Mouse (Mus musculus): ENCODE measurements at regions not wholly inside any gene's neighbourhood (a gene's known extent, or its start where the extent isn't known, plus 50 kb on each side); places are given as distances from the start of the nearest gene placed in this dataset.

DNA sequence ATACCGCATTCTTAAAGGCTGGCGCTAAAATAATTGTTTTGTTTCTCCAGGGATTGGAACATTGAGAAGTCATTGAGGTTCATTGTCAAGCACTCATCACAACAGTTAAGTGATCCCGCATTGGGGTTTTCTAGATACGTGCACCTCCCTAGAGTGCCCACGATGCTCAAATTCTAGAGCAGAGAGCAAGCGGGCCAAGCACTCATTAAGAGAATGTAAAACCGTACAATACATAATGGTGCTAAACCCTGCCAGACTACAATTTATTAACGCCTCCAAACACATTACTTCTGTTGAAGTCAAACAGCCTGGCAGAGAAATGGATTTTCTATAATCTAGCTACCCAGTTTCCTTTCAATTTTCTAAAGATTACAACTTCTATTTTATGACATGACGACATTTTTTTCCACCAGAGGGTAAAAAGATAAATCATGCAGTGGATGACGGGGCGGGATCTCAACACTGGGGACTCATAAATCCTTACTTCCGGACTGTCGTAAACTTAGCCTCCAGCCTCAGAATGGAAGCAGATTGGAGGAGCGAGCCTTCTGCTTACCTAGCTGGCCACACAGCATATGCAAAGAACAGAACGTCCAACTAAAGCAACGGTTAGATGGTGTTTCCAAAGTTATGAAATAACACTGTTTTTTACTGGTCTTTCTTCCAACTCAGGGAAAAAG is 482.8 kb downstream of the Rps29 start:
- Histone ChIP-seq H3K27ac (ENCODE audit: insufficient read depth, low read length) (no peak overlapping the region), H3K4me1 (ENCODE audit: control insufficient read depth, insufficient read depth, low read length) (no peaks in the 10 kb centered on the region), H3K27me3 (ENCODE audit: control insufficient read depth, insufficient read depth, low read length, poor library complexity, severe bottlenecking) (no peaks in the 10 kb centered on the region), H3K9me3 (replicated peaks; ENCODE audit: control insufficient read depth, insufficient read depth, low read length, poor library complexity, severe bottlenecking) (no peaks in the 10 kb centered on the region), H3K4me3 (ENCODE audit: low read depth, low read length) (no peak overlapping the region), H3K36me3 (ENCODE audit: control insufficient read depth, insufficient read depth, low read length, poor library complexity, severe bottlenecking) (no peaks in the 10 kb centered on the region), H3K9ac (ENCODE audit: low read depth, poor library complexity, severe bottlenecking) (no peak overlapping the region)
- TF ChIP-seq EP300 (IDR thresholded peaks at IDR 0.05; ENCODE audit: insufficient read depth, low read depth, low read length) (no peak), CTCF (IDR thresholded peaks at IDR 0.05; ENCODE audit: low read depth, low read length) (no peak), POLR2A (IDR thresholded peaks at IDR 0.05; ENCODE audit: insufficient read depth, low read length) (no peak)

DNA sequence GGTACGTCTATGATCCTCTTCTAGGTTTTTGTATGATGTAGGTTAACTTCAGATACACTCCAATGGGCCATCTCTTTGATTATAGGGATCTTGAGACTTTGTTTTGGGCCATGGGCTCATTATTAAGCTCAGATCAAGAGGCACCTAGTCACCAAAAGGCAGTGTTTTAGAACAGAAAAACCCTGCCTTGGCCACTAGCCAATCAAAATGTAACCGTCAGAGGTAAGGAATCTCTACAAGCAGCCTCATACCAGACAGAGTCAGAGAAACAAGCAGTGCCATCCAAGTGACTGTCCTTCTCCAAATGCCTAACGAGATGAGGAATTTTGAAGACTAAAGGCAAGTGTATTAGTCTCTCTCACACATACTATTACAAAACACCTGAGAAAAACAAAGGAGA is 487.0 kb downstream of the Rps29 start:
- no peak overlapping the region for H3K27ac ChIP-seq (ENCODE audit: insufficient read depth, low read length)
- no peaks in the 10 kb centered on the region for H3K4me1 ChIP-seq (ENCODE audit: control insufficient read depth, insufficient read depth, low read length)
- H3K36me3 ChIP-seq (ENCODE audit: control insufficient read depth, insufficient read depth, low read length, poor library complexity, severe bottlenecking) = no peaks in the 10 kb centered on the region
- H3K9ac ChIP-seq (ENCODE audit: low read depth, poor library complexity, severe bottlenecking) = no peak overlapping the region
- H3K4me3 ChIP-seq (ENCODE audit: low read depth, low read length) = no peak overlapping the region
- no peaks in the 10 kb centered on the region for H3K9me3 ChIP-seq (replicated peaks; ENCODE audit: control insufficient read depth, insufficient read depth, low read length, poor library complexity, severe bottlenecking)
- H3K27me3 ChIP-seq (ENCODE audit: control insufficient read depth, insufficient read depth, low read length, poor library complexity, severe bottlenecking) = no peaks in the 10 kb centered on the region
- TF ChIP-seq POLR2A (IDR thresholded peaks at IDR 0.05; ENCODE audit: insufficient read depth, low read length) (no peak), EP300 (IDR thresholded peaks at IDR 0.05; ENCODE audit: insufficient read depth, low read depth, low read length) (no peak), CTCF (IDR thresholded peaks at IDR 0.05; ENCODE audit: low read depth, low read length) (no peak)

DNA sequence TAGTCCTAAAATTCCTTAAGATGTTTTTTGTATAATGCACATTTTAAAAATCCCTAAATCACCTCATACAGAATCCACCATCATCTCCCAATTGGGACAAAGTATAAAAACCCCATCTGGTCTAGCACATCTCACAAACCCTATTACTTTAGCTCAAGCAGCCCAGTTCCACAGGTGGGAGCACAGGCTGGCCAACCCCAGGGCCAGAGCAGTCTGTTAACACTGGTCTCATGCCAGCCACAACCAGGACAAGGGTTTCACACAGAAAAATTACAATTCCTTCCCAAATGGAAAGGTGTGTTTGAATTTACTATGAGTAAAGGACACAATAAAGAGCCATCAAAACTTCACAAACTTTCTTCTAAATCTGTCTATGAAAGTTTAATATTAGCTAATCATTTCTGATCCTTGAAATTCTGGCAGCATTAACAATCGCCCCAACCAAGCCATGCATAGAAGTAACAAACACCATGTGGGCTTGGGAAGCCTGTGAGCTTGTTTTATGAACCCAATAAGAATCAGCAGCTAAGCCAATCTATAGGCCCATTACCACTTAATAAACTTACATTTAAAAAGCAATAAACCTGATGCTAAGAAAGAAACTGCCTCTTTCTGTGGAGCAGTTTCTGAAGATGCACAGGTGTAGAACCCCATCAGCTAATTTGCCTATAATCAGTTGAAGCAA is 512.9 kb downstream of the Rps29 start:
- H3K9me3 ChIP-seq (replicated peaks; ENCODE audit: control insufficient read depth, insufficient read depth, low read length, poor library complexity, severe bottlenecking) = no peaks in the 10 kb centered on the region
- H3K27ac ChIP-seq (ENCODE audit: insufficient read depth, low read length) = no peak overlapping the region
- no peak for TF ChIP-seq POLR2A (IDR thresholded peaks at IDR 0.05; ENCODE audit: insufficient read depth, low read length)
- H3K9ac ChIP-seq (ENCODE audit: low read depth, poor library complexity, severe bottlenecking) = no peak overlapping the region
- H3K27me3 ChIP-seq (ENCODE audit: control insufficient read depth, insufficient read depth, low read length, poor library complexity, severe bottlenecking) = no peaks in the 10 kb centered on the region
- H3K4me1 ChIP-seq (ENCODE audit: control insufficient read depth, insufficient read depth, low read length) = no peaks in the 10 kb centered on the region
- H3K4me3 ChIP-seq (ENCODE audit: low read depth, low read length) = no peak overlapping the region
- H3K36me3 ChIP-seq (ENCODE audit: control insufficient read depth, insufficient read depth, low read length, poor library complexity, severe bottlenecking) = no peaks in the 10 kb centered on the region

- Histone ChIP-seq H3K9me3 (replicated peaks; ENCODE audit: control insufficient read depth, insufficient read depth, low read length, poor library complexity, severe bottlenecking) (no peaks in the 10 kb centered on the region), H3K27ac (ENCODE audit: insufficient read depth, low read length) (no peak overlapping the region), H3K27me3 (ENCODE audit: control insufficient read depth, insufficient read depth, low read length, poor library complexity, severe bottlenecking) (no peaks in the 10 kb centered on the region), H3K4me3 (ENCODE audit: low read depth, low read length) (no peak overlapping the region), H3K9ac (ENCODE audit: low read depth, poor library complexity, severe bottlenecking) (no peak overlapping the region), H3K4me1 (ENCODE audit: control insufficient read depth, insufficient read depth, low read length) (no peaks in the 10 kb centered on the region), H3K36me3 (ENCODE audit: control insufficient read depth, insufficient read depth, low read length, poor library complexity, severe bottlenecking) (no peaks in the 10 kb centered on the region)
- no peak for TF ChIP-seq EP300 (IDR thresholded peaks at IDR 0.05; ENCODE audit: insufficient read depth, low read depth, low read length)
- no peak for TF ChIP-seq POLR2A (IDR thresholded peaks at IDR 0.05; ENCODE audit: insufficient read depth, low read length)
- TF ChIP-seq CTCF (IDR thresholded peaks at IDR 0.05; ENCODE audit: low read depth, low read length) = no peak
Observed at GRCm38 (mm10) chr12:68643671-68644070, 515.3 kb downstream of the Rps29 start.

DNA sequence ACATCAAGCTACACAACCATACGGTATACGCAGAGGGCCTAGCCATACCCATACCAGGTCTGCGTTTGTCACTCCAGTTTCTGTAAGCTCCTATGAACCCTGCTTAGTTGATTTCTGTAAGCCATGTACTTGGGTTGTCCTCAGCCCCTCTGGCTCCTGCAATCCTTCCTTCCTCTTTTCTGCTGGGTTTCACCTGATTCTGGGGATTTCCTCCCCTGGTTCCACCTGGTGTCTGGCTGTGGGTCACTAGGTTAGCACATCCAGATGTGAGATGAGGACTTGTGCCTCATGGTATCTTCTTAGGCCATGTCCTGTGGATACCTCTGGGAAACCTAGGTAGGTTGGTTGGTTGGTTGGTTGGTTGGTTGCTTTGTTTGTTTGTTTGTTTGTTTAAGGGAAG is 526.5 kb downstream of the Rps29 start:
- Histone ChIP-seq H3K9me3 (replicated peaks; ENCODE audit: control insufficient read depth, insufficient read depth, low read length, poor library complexity, severe bottlenecking) (peaks cover 11% of the 10 kb centered on the region; the same call in 1 of the 2 replicates), H3K36me3 (ENCODE audit: control insufficient read depth, insufficient read depth, low read length, poor library complexity, severe bottlenecking) (no peaks in the 10 kb centered on the region), H3K9ac (ENCODE audit: low read depth, poor library complexity, severe bottlenecking) (no peak overlapping the region), H3K4me1 (ENCODE audit: control insufficient read depth, insufficient read depth, low read length) (no peaks in the 10 kb centered on the region), H3K27me3 (ENCODE audit: control insufficient read depth, insufficient read depth, low read length, poor library complexity, severe bottlenecking) (no peaks in the 10 kb centered on the region), H3K4me3 (ENCODE audit: low read depth, low read length) (no peak overlapping the region), H3K27ac (ENCODE audit: insufficient read depth, low read length) (no peak overlapping the region)
- TF ChIP-seq CTCF (IDR thresholded peaks at IDR 0.05; ENCODE audit: low read depth, low read length) = no peak
- TF ChIP-seq POLR2A (IDR thresholded peaks at IDR 0.05; ENCODE audit: insufficient read depth, low read length) = no peak
- TF ChIP-seq EP300 (IDR thresholded peaks at IDR 0.05; ENCODE audit: insufficient read depth, low read depth, low read length) = no peak

GRCm38 (mm10) chr12:68618337-68618736 is 540.6 kb downstream of the Rps29 start:
- no peaks in the 10 kb centered on the region for H3K4me1 ChIP-seq (ENCODE audit: control insufficient read depth, insufficient read depth, low read length)
- H3K27ac ChIP-seq (ENCODE audit: insufficient read depth, low read length) = no peak overlapping the region
- no peaks in the 10 kb centered on the region for H3K27me3 ChIP-seq (ENCODE audit: control insufficient read depth, insufficient read depth, low read length, poor library complexity, severe bottlenecking)
- no peaks in the 10 kb centered on the region for H3K36me3 ChIP-seq (ENCODE audit: control insufficient read depth, insufficient read depth, low read length, poor library complexity, severe bottlenecking)
- TF ChIP-seq EP300 (IDR thresholded peaks at IDR 0.05; ENCODE audit: insufficient read depth, low read depth, low read length) = no peak
- H3K9ac ChIP-seq (ENCODE audit: low read depth, poor library complexity, severe bottlenecking) = no peak overlapping the region
- H3K9me3 ChIP-seq (replicated peaks; ENCODE audit: control insufficient read depth, insufficient read depth, low read length, poor library complexity, severe bottlenecking) = no peaks in the 10 kb centered on the region
- H3K4me3 ChIP-seq (ENCODE audit: low read depth, low read length) = no peak overlapping the region

Data from ES-Bruce4 (cell line).